Comparison of ENCODE assay signal across 9 mouse cellular contexts in the genomic region with DNA sequence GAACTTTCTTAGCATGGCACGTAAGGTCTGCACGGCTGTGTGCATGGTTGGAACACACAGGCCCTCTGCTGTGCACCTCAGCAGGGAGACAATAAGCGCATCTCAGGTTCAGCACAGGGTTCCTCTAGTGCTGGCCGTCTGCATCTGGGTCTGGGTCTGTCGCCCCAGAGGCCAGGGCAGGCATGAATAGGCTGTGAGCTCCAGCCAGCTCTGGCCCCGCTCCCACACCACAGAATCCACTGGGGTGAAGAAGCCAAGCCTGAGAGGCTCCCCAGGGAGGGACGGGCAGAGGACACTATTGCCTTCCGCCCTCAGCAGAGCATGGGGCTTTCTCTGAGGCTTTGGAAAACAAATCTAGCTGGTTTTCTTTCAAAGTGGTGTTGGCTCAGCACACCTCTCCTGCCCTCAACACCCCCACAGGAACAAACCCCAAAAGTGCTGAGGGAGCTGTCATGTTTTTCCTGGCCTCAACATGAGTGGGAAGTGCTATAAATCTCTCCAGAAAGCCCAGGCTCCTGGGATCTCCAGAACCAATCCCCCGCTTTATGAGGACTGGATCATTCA.
DNase-seq lines count a peak whose midpoint lies in the region; ATAC-seq lines count a peak whose summit lies in the region.
"Had no signal": no experiment of that assay in that cellular context is flagged by ENCODE, and none has a peak within 500 bp of the region (broad histone marks: within the 10 kb centered on the region; RNA-seq: fewer than 3 reads in every experiment).

No protein-coding gene starts in this region.

- no peaks in the 10 kb centered on the region for H3K9me3 ChIP-seq in forebrain, embryonic 15.5 days
- H3K9me3 ChIP-seq in forebrain, embryonic 12.5 days: no peaks in the 10 kb centered on the region
- H3K9me3 ChIP-seq in embryonic facial prominence, embryonic 12.5 days: no peaks in the 10 kb centered on the region
- no peaks in the 10 kb centered on the region for H3K9me3 ChIP-seq in hindbrain, embryonic 15.5 days
- H3K9me3 ChIP-seq in limb, embryonic 15.5 days: no peaks in the 10 kb centered on the region

- H3K4me2 ChIP-seq in forebrain, embryonic 15.5 days (replicated peaks): no peak overlapping the region
- H3K4me2 ChIP-seq in forebrain, embryonic 12.5 days: no peak overlapping the region
- no peak overlapping the region for H3K4me2 ChIP-seq in embryonic facial prominence, embryonic 12.5 days (replicated peaks)
- no peak overlapping the region for H3K4me2 ChIP-seq in hindbrain, embryonic 15.5 days
- 0 out of 2 replicates have a peak overlapping the region, but pooled peaks have one; percentile 14 for H3K4me2 ChIP-seq in limb, embryonic 15.5 days

- peaks cover 36% of the 10 kb centered on the region for H3K4me1 ChIP-seq in forebrain, embryonic 15.5 days
- peaks cover 22% of the 10 kb centered on the region for H3K4me1 ChIP-seq in forebrain, embryonic 12.5 days
- H3K4me1 ChIP-seq in embryonic facial prominence, embryonic 12.5 days: peaks cover 41% of the 10 kb centered on the region
- peaks cover 31% of the 10 kb centered on the region for H3K4me1 ChIP-seq in hindbrain, embryonic 15.5 days (replicated peaks)
- H3K4me1 ChIP-seq in limb, embryonic 15.5 days: peaks cover 51% of the 10 kb centered on the region

- H3K9ac ChIP-seq in forebrain, embryonic 15.5 days (replicated peaks): no peak overlapping the region
- no peak overlapping the region for H3K9ac ChIP-seq in forebrain, embryonic 12.5 days
- no peak overlapping the region for H3K9ac ChIP-seq in embryonic facial prominence, embryonic 12.5 days
- no peak overlapping the region for H3K9ac ChIP-seq in hindbrain, embryonic 15.5 days
- H3K9ac ChIP-seq in limb, embryonic 15.5 days: no peak overlapping the region

- H3K4me3 ChIP-seq in forebrain, embryonic 15.5 days: no peak overlapping the region
- no peak overlapping the region for H3K4me3 ChIP-seq in forebrain, embryonic 12.5 days (replicated peaks)
- no peak overlapping the region for H3K4me3 ChIP-seq in embryonic facial prominence, embryonic 12.5 days
- H3K4me3 ChIP-seq in hindbrain, embryonic 15.5 days: no peak overlapping the region
- H3K4me3 ChIP-seq in limb, embryonic 15.5 days: no peak overlapping the region

- H3K27ac ChIP-seq in forebrain, embryonic 15.5 days (replicated peaks): peak overlapping the region; percentile 71; the same call in 1 of the 2 replicates
- H3K27ac ChIP-seq in forebrain, embryonic 12.5 days: no peak overlapping the region
- peak overlapping the region; percentile 83 for H3K27ac ChIP-seq in embryonic facial prominence, embryonic 12.5 days
- H3K27ac ChIP-seq in hindbrain, embryonic 15.5 days (replicated peaks): peak overlapping the region; percentile 18; the same call in 1 of the 2 replicates
- H3K27ac ChIP-seq in limb, embryonic 15.5 days: peak overlapping the region; percentile 87
- H3K27ac ChIP-seq: macrophage had no signal

- 65% methylated on average over 9 of the region's 9 CpGs for WGBS in forebrain, embryonic 15.5 days
- 68% methylated on average over 9 of the region's 9 CpGs for WGBS in forebrain, embryonic 12.5 days
- WGBS in embryonic facial prominence, embryonic 12.5 days: 68% methylated on average over 9 of the region's 9 CpGs
- 57% methylated on average over 9 of the region's 9 CpGs for WGBS in hindbrain, embryonic 15.5 days
- 46% methylated on average over 9 of the region's 9 CpGs for WGBS in limb, embryonic 15.5 days

- no peak for ATAC-seq in forebrain, embryonic 15.5 days (replicated peaks)
- no peak for ATAC-seq in forebrain, embryonic 12.5 days (ENCODE audit: low FRiP score)
- peak; percentile 56; the same call in 1 of the 2 replicates for ATAC-seq in embryonic facial prominence, embryonic 12.5 days (ENCODE audit: insufficient number of reproducible peaks, insufficient read depth, low FRiP score, low TSS enrichment)
- peak; percentile 48; the same call in 1 of the 2 replicates for ATAC-seq in hindbrain, embryonic 15.5 days (ENCODE audit: low FRiP score, low read depth)
- 0 out of 2 replicates have a peak, but pooled peaks have one; percentile 26 for ATAC-seq in limb, embryonic 15.5 days (ENCODE audit: insufficient number of reproducible peaks, low FRiP score, low TSS enrichment, low read depth)

- peak; percentile 16 for DNase-seq in 3134 (ENCODE audit: extremely low read depth, insufficient read length, low spot score)
- DNase-seq in urinary bladder, adult 2 months (ENCODE audit: low spot score): no peak
- no peak for DNase-seq in right cerebral cortex, postnatal 36 days (ENCODE audit: low spot score in 2 of 2)

- no peaks in the 10 kb centered on the region for H3K27me3 ChIP-seq in forebrain, embryonic 15.5 days
- no peaks in the 10 kb centered on the region for H3K27me3 ChIP-seq in forebrain, embryonic 12.5 days
- no peaks in the 10 kb centered on the region for H3K27me3 ChIP-seq in embryonic facial prominence, embryonic 12.5 days
- H3K27me3 ChIP-seq in hindbrain, embryonic 15.5 days: no peaks in the 10 kb centered on the region
- H3K27me3 ChIP-seq in limb, embryonic 15.5 days: no peaks in the 10 kb centered on the region

- no peaks in the 10 kb centered on the region for H3K36me3 ChIP-seq in forebrain, embryonic 15.5 days
- H3K36me3 ChIP-seq in forebrain, embryonic 12.5 days (replicated peaks): no peaks in the 10 kb centered on the region
- no peaks in the 10 kb centered on the region for H3K36me3 ChIP-seq in embryonic facial prominence, embryonic 12.5 days
- no peaks in the 10 kb centered on the region for H3K36me3 ChIP-seq in hindbrain, embryonic 15.5 days
- no peaks in the 10 kb centered on the region for H3K36me3 ChIP-seq in limb, embryonic 15.5 days

Comparison
In these comparisons a context has a peak if more than half of its experiments do, and no peak if none do; other contexts are left out.
1. ATAC-seq: peak in embryonic facial prominence, embryonic 12.5 days (single experiment), hindbrain, embryonic 15.5 days (single experiment) and limb, embryonic 15.5 days (single experiment); none in forebrain, embryonic 15.5 days (single experiment) and forebrain, embryonic 12.5 days (single experiment).